Mouse (Mus musculus): ENCODE data around the gene Vps9d1.
A peak's percentile ranks its signal among the peaks of the same experiment; 100 is the strongest.
"Not testable (repeated sequence)": the region's sequence is repeated elsewhere in the genome, so short reads cannot be mapped to it uniquely, and the experiment has no call there.

The Vps9d1 gene

DNA sequence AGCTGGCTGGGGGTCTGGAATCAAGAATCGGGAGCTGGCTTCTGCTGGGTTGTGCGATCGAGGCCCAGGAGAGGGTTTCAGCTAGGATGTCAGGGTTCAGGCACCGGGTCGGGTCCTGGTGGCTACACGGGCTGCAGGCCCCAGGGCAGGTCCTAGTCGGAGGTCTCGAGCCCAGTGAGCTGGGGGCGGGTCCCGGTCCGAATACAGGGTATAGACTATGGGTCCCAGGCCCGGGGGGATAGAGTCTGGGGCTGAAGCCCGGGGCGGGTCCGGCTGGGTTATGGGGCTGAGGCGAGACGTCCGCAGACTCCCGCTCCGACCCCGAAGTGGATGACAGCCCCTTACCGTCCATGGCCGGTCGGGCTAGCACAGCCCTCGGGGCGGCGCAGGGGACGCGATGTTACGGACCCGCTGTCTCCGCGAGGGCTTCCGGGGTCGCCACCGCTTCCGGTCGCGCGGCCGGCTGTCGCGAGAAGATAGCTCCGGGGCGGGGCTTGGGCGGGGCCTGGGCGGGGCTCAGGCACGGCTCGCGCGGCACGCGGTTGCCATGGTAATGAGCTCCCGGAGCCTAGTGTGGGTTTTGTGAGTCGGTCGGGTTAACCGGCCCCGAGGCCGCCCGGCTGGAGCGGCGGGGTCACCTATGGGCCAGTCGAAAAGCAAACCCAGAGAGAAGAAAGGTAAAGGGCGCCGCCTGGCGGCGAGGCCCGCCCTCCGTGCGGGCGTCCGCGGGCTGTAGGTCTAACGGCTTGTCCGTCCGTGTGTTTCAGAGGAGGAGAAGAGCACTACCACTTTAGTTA is 41.6 kb downstream of the Vps9d1 start, which contains the start of the genes Chmp1a and Spata33:
TSS of gene Chmp1a (minus strand) at position 443 of the 797 bp plus-strand sequence.
TSS of gene Spata33 (plus strand) at position 512 of the 797 bp plus-strand sequence.
- peak; percentile 98 for DNase-seq

DNA sequence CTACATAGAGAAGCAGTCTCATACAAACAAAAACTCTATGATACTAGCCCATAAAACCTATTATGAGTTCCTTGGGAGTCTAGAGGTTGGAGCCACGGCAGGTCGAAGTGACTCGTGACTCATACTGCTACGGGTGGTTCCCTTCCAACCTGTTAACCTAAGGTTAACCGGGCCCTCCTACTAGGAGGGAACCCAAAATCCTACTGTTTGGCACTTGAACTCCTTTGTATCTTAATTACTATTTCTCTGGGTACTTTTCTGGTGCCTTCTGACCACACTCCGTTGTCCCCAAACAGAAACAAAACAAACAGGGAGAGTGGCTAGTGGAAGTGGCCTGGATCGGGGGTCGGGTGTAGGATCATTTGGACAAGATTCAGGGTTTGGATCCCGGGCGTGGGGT is 42.3 kb downstream of the Vps9d1 start:
- no peak for DNase-seq

- no peak for DNase-seq
Measured at GRCm38 (mm10) chr8:123203571-123203970, 50.6 kb downstream of the Vps9d1 start.

DNA sequence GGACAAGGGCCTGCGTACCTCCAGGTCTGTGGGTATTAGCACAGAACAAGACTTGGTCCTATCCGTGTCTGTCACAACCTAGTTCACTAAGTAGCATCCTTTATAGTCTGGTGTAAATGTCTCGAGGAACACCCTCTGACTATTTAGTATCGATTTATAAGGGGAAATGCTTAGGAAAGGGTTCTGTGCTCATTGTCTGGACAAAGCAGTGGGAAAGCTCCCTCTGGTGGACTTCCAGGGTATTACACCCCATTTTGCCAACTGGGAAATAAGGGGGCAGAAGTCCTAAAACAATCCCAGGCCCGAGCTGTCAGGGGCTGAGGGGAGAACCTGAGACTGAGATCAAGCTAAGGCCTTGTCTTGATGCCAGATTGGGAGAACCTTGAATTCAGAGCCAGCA is 51.9 kb downstream of the Vps9d1 start:
- peak; percentile 39 for DNase-seq

GRCm38 (mm10) chr8:123199864-123200263 is 54.3 kb downstream of the Vps9d1 start:
- DNase-seq = no peak

DNA sequence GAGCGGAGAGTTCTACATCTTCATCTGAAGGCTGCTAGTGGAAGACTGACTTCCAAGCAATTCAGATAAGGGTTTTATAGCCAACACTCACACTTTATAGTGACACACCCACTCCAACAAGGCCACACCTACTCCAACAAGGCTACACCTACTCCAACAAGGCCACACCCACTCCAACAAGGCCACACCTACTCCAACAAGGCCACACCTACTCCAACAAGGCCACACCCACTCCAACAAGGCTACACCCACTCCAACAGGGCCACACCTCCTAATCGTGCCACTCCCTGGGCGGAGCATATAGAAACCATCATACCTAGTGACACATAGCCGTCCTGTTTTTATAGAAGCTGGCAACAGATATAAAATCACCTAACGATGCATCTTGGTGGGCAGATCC is 57.1 kb downstream of the Vps9d1 start:
- DNase-seq = not testable (repeated sequence)

- DNase-seq = peak; percentile 61
Measured at GRCm38 (mm10) chr8:123193771-123194170, 60.4 kb downstream of the Vps9d1 start.

All from kidney, adult 11 months (tissue).